Mouse (Mus musculus): ENCODE data around the gene Bahcc1. TPM values are rescaled to one million over a fixed set of nuclear protein-coding genes. Genes with fewer than 3 reads are reported as not detected.

The Bahcc1 gene
- polyA plus RNA-seq, 2 experiments from 2014 or later: not detected

DNA sequence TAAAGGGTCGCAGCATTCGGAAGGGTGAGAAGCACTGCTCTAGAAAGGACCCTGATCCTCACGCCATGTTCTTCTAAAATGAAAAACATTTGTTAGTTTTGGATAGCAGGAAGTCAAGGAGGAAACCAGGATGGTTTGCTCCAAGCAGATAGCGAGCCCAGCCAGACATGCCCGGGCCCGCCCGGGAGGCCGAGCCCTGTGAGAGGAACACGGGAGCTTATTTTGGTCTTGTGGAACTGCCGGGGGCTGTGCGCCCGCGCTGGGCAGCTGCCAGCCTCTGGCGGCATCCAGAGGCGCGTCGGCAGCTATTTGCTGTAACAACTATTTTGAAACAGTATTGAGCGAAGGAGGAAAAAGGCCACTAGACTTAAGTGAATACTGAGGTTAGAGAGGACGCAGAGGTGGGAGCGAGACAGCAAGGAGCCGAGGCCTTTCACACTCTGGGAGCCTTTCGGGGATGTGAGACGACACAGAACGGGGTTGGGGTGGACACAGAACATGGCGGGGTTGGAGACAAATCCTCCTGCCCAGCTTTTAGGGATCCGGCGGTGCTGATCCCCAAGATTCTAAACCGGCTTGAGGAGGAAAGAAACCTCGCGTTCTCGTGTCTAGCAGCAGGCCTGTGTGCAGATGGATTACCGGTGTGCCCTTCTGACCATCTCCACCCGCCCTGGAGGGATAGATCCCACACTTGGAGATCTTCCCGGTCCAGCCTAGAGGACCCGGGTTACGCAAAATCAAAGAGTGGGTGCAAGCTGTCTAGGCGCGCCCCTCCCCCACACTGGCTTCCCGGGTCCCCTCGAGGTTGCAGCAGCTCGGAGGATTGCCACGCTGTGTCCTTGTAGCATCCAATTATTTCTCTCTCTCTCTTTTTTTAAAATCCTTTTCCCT lies 2.6 kb upstream of the Bahcc1 start:
- ATAC-seq: no peak

DNA sequence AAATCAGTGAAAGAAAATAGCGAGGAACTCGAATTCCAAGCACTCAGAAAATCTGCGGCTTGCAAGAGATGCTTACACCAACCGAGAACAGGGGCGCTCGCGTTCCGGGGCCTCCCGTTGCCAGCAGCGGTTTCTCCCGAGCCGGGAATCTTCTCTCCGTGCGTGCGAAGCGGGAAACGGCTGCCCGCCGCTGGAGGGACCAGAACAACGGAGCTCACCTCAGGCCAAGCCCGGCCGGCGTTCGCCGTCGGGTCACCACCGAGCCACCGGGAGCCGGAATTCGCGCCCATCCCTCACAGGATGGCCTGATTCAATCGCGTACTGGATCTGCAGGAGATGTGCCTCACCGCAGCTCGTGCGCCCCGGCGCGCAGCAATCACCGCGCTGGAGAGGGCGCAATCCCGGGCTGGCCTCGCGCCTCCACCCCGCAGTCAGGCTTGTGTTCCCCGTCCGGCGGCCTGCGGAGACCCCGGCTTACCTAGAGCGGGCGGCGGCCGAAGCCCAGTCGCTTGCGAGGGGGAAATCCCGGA lies 1.8 kb upstream of the Bahcc1 start:
- ATAC-seq: no peak

DNA sequence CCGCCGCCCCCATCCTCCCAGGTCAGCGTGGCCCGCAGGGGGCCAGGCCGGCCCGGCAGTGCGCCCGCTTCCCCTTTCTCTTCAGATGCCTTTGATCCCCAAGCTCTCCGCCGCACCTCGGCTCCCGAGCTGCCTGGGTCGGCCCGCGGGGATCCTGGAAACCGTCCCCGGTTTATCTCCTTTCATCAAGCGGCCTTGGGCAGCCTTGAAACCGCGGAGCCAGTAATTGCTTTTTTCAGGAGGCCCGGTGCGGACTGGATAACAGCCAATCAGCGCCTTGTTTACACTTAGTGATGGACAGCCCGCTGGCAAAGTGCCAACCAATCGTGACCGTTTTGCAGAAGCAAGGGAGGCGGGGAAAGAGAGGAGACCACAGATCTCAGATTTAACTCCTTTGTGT lies 1.4 kb upstream of the Bahcc1 start:
- no peak for ATAC-seq

DNA sequence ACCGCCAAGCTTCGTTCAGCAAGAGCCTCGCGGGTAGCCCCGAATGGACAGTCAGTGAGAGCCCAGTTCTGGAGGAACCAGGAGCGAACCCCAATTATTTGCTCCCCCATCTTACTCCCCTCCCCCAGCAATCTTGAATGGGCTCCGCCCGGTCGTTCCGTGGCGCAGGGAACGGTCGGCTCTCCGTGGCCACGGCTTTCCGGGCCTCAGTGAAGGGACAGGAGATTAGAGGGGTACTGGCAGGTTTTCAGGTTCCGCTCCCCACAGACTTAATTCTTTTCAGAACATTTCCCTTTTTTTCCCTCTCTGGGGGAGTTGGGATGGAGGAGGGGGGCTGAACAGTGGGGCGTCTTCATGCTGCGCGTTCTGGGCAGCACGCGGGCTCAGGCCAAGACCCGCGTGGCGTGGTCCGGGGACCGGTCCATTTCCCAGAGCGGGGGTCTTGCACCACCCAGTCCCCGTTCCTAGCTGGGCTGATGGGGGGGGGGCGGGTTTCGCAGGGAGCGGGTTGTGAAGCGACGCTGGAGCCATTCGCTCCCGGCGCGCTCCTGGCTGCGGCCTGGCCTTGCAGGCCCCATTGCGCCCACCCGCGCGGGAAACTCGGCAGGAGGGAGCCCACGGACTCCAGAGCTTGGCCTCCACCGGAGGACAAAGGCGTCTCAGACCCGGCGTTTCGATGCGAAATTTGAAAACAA lies 841 bp downstream of the Bahcc1 start:
- no peak for ATAC-seq

DNA sequence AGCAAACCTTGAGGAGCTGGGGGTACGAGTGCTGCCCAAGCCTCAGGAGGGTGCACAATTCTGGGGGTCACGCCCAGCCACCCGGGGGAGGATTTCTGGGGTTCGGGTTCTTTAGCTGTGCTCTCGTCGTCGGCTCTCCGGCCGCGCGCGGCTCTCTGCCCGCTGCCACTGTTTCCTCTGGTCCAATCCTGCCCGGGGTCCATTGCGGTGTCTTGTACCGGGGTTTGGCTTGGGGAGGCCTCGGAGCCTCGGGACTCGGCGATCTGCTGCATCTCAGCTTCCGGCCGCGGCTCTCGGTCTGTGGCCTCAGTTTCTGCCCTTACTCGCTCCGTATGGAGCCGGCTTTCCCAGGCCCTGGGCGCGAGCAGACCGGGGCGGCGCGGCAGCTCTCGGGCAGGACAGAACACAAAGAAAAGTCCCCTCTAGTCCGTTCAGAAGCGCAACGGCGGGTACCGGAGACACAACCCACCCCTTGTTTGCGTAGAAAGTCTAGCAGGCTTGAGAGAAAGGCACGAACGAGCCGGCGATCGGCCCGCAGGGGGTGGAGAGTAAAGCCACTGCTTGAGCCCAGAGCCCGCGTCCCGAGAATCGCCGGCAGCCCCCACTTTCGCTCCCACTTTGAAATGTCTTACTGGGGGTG lies 1.5 kb downstream of the Bahcc1 start:
- ATAC-seq: no peak

DNA sequence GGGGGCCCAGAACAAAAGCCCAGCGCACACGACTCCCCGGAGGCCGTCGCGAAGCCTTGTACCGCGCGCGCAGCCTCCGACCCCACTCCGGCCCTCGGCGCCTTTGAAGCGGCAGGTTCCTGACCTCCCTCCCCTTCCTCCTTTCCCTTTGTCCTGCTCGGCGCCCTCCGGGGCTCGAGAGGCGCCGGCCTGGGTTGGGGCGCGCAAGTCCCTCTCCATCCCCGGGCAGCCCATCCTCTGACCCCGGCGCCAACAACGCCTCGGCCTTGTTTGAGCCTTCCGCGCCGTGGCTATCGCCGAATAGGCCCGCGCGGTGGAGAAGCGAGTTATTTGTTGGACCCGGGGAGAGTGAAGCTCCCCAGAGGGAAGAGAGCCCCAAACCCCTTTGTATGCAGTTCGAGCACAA lies 2.0 kb downstream of the Bahcc1 start:
- no peak for ATAC-seq

DNA sequence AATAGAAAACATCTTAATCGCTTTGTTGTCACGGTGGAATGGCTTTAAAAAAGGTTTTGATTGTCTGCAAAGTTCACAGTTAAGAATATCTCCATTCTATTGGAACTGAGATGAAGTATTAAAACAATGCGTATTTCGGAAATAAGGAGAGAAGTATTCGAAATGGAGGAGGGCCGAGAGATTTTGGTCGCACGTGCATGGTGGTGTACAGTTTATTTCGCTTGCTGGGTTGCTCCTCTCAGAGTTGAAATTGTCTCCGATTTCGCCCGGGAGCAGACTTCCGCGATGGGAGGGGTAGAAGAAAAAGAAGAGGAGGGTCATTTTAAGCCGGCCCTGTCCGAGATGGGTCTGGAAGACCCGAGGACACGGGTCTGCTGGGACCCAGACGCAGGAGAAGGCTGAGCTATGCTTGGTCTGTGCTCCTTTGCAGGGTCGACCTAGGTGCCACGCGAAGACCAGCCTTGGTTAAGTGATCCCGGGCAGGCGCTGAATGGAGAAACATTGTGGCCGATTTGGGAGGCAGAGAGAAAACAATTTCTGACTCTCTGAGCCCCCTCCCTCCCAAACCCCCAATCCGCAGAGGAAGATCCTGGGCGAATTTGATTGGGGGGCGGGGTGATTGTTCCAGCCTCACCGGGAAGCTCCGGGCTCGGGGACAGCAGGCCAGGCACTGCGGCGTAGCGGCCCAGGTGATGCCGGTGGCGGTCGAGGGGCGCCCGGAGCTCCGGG lies 2.8 kb downstream of the Bahcc1 start:
- ATAC-seq: no peak

DNA sequence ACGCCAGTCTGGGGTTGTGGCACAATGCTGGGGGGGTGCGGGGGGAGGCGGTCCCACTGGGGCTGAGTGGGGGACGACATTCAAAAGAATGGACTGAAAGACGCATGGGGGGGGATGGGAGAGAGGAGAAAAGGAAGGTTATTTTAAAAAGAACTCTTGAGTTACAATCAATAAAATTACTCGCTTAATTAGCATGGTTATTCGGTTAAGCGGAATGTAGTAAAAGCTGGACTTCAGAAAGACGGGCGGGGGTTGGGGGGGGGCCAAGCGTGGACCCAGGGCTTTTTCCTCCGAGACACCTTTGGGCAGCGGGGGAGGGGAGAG lies 3.3 kb downstream of the Bahcc1 start:
- ATAC-seq: no peak

DNA sequence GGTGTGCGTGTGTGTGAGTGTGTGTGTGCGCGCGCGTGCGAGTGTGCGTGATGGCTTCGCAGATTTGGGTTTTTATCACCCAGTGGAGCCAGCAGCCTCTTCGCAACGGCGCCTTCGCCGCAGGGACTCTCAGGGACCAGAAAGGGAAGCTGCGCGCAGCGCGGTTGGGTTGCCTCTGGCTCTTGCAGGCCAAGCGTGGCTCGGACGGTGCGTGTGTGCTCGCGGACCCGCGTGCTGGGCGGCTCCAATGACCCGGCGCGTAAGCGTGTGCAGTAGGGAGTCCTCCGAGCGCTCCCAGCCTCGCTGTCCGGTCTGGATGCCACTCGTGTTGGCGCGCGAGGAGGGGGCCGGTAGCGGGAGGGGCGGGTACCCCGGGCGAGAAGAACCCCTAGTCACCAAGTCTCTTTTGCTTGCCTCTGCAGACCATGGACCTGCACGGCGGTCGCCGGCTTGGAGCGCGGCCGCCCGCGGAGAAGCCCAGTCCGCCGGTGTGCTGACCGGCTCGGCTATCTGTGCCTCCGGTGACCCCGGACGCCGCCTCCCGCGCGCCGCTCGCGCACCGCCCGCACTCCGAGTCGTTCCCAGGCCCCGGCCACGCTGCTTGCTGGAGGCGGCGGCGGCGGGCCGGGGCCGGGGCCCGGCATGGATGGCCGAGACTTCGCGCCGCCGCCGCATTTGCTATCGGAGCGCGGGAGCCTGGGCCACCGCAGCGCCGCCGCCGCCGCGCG lies 3.9 kb downstream of the Bahcc1 start:
- ATAC-seq: no peak

DNA sequence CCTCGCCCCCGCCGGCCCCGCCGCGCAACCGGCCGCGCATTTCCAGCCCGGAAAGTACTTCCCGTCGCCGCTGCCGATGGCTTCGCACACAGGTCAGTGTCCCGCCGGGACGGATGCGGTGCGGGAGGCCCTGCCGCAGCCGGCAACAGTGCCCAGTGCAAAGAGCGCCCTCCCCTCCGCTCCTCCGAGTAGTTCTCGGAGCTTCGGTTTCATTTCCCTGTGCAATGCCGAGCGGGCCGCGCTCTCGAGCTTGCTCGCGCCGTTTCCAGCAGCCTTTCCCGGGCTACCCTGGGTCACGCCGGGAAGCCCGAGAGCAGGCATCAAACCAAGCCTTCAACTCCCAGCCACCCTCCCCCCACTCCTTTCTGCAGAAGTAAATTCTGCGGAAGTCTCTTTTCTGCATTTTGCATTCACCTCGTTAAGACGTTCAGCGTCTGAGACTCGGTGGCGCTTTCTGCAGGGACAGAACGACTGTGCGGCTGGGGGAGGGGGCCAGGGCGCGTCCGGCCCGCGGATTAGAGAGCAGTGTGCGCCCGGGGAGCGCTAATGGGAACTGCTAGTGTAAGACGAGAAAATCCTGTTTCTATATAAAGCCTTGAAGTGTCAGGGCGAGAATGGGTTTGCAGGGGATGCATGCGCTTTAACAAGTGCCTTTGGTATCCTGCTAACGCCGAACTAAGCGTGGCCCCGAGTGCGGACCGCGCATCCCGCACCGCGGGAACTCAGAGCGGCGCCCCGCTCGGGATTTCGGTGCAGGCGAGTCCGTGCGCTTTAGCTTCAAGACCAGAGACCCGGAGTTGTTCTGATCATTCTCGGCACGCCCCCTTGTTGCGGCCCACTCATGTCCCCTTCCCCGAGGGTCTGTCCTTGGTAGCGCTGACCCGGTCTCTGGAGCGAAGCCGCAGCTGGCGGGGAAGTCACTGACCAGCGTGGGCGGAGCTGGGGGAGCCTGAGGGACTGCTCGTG lies 4.7 kb downstream of the Bahcc1 start:
- no peak for ATAC-seq

DNA sequence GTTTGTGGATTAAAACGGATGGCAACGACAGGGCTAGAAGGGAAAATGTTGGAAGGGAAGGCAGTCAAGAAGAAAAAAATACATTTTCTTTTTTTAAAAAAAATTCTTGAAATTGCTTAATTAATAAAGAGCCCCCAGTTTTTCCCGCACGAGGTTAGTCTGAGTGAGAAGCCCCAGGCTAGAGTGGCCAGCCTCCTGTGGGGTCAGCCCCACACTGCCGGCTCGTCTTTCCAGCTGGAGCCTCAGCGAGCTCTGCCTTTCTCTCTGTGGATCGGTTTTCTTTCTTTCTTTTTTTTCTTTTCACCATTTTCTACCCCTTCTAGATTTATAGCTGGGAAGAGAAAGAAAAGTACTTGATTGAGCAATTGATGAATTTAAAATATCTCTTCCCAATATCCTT lies 5.6 kb downstream of the Bahcc1 start:
- ATAC-seq: no peak

DNA sequence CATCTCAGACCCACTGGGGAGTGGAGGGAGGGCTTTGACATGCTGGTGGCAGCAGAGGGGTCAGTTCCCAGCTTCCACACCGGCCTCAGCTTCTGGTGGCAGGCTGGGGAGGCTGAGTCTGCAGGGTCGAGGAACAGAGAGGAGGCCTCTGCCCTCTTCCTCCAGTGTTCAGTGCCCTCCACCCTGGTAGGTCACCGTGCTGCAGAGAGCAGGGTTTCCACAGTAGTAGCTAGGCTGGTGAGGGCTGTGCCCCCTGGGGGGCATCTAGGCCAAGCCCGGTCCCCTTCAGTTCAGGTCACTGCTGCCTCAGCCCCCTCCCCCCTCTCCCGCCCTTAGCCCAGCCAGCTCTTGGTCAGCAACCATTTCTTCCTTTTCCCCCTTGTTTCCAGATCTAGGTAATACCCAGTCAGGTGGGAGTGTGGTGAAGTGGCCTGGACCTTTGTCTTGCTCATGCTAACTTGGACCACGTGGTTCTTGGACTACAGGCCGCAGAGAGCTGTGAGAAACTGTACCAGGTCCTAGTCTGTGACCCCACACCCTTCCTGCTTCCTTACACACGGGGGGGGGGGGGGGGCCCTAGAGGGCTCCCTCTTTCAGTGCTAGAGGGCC lies 6.1 kb downstream of the Bahcc1 start:
- no peak for ATAC-seq

DNA sequence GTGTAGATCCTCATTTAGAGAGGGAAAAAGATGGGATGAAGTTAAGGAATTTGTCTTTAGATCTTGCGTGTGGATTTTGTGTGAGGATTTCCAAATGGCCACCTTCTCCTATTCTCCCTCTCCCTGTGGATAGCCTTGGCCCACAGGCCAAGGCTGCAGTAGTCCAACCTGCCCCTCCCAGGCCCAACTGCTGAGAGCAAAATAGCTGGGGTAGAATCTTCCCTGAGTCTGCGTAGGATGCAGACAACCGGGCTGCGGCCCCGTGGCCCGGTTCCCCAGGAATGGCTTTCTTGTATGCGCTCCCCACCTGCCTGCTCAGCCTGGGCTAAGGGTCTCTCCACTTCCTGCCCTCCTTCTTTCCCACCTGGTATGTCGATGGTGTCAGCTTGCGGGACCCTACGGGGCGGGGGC lies 6.8 kb downstream of the Bahcc1 start:
- no peak for ATAC-seq

DNA sequence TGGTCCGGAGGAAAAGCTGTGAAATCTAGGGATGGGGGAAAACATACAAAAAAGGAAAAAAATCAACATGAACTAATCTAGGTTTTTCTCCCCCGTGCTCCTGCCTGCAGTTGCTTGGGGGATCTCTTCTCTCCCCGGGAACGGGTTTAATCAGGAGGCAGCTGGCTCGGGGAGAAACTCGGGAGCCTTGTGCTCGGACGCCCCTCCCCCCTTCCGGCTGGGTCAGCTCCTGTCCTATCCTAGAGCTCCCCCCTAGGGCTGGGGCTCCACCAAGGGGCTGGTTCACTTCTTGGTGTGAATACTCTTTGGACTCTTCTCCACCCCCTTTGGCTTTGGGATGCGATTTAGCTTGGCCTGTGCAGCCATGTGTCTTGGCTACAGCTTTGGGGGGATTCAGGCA lies 7.5 kb downstream of the Bahcc1 start:
- no peak for ATAC-seq

DNA sequence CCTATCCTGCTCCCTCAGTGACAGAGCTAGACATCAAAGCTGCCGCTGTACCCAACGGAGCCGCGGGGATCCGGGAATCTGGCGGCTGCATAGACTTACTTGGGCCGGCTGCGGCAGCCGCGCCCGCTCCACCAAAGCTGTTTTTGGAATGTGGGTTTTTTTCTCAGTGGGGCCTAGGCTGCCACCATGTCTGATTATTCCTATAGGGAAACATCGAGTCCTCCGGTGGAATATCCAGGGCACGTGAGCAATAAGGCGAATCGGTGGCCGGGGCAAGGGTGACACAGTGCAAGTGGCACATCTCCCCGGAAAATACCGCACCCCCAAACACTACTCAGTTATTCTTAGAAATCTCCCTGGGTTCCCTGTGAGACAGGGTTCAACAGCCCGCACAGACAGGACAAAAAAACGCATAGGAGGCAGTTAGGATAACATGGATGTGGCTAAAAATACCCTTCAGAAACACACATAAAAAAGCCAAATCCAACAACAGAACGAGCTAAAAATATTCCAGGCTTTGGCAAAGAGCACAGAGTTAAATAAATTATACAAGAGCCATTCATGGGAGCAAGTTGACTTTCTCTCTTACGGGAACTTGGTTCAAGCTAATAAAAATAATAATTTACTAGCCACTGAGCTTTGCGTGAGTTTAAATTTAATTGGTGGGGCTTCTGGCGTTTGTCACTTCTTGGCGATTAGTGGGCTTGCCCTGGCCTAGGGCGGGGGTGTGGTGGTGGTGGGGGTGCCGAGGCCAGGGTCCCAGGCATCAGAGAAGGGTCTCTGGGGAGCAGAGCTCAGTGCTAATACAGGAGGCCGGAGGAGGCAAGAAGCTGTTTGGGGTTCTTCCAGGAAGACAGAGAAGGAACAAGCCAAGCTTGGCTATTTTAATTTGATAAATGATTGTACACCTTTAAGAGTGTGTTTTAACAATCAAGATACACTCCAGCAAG lies 8.5 kb downstream of the Bahcc1 start:
- no peak for ATAC-seq

DNA sequence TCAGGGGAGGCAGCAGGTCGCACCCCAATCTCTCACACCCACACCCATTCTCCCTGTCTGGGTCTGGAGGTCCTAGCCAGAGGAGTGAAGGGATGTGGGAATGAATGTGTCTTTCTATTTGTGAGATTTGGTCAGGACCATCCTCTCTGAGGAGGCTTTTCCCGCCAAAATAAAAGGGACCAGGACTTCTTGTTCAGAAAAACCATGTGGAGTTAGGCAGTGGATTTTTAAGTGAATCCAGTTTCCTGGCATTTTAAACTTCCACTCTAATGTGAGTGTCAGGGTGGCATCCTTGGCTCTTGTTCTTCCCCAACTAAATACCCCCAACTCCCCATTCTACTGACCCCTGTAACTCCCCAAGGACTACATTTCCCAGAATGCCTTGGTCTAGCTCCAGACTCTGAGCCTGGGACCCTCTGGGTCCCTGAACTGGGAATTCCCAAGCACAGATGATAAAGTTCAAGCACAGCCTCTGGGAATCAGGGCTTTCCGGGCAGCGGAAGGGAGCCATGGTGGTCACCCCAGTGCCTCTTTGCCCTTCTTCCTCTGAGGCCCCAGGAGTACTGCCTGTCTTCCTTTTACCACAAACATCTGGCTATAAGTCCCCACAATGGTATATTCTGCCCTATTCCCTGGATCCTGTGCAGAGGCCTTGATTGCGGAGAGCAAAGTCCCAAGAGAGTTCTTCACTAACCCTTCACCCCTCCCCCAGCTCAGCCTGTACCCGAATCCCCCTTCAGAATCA lies 9.4 kb downstream of the Bahcc1 start:
- ATAC-seq: no peak

DNA sequence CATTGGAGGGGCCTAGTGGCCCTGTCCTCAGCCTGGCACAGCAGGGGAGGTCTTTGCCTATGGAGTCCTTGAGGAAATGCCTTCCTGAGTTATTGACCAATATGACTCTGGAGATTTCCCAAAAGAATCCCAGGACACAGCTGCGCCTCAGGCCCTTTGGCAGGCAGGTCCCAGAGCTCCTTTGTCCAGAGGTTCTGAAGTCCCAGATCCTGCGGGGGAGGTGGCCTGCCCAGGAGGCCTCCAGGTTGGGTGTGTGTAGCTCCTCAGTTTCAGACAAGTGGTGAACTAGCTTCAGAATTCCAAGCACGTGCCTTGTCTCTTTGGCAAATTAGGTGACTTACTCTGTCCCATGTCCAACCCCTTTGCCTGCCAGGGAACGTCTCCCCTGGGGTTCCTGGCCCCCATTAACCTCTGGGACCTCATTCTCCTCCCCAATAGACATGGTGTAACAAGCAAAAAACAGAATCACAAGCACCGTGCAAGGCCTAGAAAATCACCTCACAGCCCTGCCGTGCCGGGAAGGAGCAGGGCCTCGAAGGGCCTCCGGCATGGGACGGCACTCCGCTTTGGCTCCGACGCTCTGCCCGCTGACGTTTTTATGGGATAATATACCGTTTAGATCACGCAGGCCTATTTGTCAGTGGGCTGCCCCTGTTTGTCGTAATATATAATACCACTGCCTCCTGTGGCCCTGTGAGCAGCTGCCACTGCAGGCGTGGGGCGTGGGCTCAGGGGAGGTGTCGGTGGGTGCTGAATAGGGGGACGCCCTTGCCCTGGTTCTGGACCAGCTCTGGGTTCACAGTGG lies 10.2 kb downstream of the Bahcc1 start:
- ATAC-seq: no peak

DNA sequence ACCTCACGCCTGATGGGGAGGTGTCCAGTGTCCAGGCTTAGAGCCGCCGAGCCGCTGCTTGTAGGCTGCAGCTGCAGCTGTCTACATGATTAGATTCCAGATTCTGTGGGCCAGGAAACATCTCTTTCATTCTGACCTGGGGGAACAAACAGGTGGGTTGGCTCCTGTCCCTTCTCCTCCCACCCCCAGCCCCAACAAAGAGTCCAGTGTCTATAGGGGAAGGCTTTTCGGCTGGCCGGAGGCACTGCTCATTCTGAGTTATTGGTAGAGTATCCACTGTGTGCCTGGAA lies 10.7 kb downstream of the Bahcc1 start:
- ATAC-seq: no peak

Data from activated CD4-positive, CD25-positive, alpha-beta regulatory T cell, adult 4 months (primary cell).